Mouse (Mus musculus) urinary bladder, postnatal 36 days (tissue): ENCODE results near the gene Gcnt7.

ENCODE experiments used
- DNase-seq, 2 experiments: peaks; one replicate each; pipeline ENCODE4 v3.0.0; 2022; ENCODE audit warnings: low spot score in 2 of 2, mixed read lengths in 1 of 2

The Gcnt7 gene

GRCm38 (mm10) chr2:172458496-172458895, at the start of gene Gcnt7:
Gene Gcnt7, minus strand, starts transcription at chr2:172458596.
- DNase-seq, result no peak

DNA sequence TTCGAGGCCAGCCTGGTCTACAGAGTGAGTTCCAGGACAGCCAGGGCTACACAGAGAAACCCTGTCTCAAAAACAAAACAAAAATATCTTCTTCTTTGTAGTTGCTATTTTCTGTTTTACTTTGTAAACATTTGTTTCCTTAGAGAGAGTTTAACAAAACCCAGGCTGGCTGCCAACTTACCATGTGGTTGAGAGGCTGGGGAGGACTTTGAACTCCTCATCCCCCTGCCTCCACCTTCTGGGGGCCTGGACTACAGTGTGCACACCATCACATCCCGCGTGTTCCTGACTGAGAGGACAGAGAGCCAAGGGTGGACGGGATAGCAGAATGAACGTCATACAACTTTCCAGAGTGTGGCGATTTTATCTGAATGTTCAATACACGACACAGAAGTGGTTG, 47.7 kb upstream of the Gcnt7 start:
- DNase-seq, result no peak

GRCm38 (mm10) chr2:172502168-172502567, 43.8 kb upstream of the Gcnt7 start:
- DNase-seq, result no peak

DNA sequence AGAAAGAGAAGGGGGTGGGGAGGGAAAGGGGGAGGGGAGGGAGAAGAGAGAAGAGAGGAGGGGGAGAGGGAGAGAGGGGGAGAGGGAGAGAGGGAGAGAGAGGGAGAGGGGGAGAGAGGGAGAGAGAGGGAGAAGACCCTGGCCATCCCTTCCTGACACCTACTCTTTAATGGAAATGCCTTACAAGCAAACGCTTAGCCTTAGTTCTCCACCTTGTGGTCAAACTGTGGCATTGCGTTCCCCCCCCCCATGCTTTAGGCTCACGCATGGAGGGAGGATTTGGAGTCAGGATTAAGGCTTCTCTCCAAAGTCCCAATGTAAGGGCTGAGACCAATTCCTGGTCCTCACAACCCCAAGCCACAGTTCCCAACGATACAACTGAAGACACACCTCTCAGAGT, 42.9 kb upstream of the Gcnt7 start:
- DNase-seq, result no peak

- no peak for DNase-seq
Observed at GRCm38 (mm10) chr2:172500752-172501316, 42.4 kb upstream of the Gcnt7 start.

- no peak for DNase-seq
Observed at GRCm38 (mm10) chr2:172498823-172499222, 40.4 kb upstream of the Gcnt7 start.

- DNase-seq, result no peak
Observed at GRCm38 (mm10) chr2:172496736-172497345, 38.4 kb upstream of the Gcnt7 start.

DNA sequence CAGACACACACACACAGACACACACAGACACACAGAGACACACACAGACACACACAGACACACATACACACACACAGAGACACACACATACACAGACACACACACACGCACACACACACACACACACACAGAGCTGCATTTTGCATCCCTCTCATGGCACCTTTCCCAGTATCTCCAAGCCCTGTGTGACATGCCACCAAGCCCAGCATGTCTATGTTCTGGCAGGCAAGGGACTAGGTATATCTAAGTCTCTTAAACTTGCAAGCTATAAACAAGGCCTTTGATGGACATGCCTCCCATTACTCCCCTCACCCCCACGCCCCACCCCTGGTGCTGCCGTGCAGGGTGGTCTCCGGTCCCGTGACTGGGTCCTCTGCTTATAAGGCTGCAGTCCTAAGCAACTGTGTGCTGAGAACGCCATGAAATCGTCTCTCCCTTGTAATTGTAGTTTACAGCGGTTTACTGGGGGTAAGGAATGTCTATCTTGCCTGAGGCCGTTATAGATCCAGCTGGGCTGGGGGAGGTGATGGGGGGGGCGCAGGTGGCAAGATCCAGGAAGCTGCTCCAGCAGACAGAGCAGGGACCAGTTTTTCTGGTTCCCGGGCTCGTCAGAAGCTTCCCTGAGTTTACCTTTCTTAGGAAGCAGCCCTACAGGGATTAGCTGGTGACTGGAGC, 26.4 kb upstream of the Gcnt7 start:
- no peak for DNase-seq

GRCm38 (mm10) chr2:172483766-172484413, 25.5 kb upstream of the Gcnt7 start:
- DNase-seq, result no peak

- no peak for DNase-seq
Observed at GRCm38 (mm10) chr2:172481654-172482385, 23.4 kb upstream of the Gcnt7 start.

DNA sequence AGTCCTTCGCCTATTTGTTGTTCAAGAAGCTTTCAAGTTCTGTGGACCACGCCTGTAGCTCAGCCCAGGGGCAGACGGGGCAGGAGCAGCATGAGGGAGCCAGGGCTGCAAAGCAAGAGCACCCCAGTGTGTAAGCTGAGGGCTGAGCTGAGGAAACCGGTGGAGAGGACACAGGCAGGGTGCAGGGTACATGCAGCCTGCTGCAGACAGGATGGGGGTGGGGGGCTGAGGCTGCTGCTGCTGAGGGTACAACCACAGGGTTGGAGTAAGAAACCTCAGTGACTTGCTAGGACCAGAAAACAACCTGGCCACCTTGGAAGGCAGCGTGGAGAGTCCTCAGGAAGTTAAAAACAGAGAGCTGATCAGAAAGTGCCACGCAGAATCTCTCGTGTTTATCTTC, 21.9 kb upstream of the Gcnt7 start:
- no peak for DNase-seq

- DNase-seq, result no peak
Observed at GRCm38 (mm10) chr2:172477860-172478259, 19.5 kb upstream of the Gcnt7 start.

DNA sequence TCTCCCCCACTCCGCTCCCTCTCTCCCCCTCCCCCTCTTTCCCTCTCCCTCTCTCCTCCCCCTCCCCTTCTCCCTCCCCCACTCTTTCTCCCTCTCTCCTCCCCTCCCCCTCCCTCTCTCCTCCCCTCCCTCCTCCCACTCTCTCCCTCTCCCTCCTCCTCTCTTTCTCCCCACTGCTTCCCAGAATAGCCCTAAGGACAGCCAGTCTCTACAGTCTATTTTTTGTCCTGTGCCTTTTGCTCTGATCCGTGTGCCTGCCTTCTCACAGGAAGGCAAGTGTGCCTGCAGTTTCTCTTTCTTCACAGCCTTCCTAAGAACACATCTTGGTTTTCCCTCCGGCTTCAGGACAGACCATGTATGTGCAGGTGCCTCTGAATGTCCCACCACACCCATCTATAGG, 19.0 kb upstream of the Gcnt7 start:
- no peak for DNase-seq

DNA sequence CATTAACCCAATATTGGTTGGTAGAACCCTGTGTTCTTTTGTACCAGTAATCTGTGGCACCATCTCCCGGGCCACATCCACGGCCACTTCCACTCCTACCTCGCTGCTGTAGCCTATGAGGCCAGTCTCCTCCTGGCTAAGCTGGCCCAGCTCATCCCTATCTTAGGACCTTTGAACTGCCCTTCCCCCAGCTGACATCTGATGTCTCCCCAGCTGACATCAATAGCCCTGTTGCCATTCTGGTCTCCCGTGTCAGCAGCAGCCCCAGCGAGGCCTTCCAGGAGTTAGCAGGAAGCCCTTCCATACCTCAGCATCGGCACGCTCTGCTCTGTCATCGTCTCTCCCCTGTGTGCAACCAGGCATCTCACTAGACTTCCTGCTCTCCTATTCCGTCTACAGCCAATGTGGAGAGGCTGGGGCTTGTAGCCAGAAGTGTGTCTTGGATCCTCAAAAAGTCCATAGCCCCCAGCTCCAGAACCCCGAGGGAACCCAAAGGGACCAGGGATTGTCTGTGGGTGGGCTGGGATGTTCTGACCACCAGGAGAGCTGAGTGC, 18.4 kb upstream of the Gcnt7 start:
- DNase-seq, result no peak

DNA sequence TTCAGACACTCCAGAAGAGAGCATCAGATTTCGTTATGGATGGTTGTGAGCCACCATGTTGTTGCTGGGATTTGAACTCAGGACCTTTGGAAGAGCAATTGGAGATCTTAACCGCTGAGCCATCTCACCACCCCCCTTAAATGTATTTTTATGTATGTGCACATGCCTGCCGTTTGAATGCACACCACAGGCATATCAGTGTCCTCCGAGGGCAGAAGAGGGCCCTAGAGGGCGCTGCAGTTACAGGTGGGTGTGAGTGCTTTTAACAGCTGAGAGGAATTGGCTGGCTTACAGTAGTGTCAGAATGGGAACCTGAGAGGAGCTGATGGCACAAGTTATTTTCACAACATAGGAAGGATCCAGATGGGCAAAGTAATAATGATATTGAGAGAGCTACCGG, 16.6 kb upstream of the Gcnt7 start:
- DNase-seq, result peak in 1 of 2 experiments; percentile 24

- DNase-seq, result peak in 1 of 2 experiments; percentile 20
Observed at GRCm38 (mm10) chr2:172473591-172473990, 15.2 kb upstream of the Gcnt7 start.

DNA sequence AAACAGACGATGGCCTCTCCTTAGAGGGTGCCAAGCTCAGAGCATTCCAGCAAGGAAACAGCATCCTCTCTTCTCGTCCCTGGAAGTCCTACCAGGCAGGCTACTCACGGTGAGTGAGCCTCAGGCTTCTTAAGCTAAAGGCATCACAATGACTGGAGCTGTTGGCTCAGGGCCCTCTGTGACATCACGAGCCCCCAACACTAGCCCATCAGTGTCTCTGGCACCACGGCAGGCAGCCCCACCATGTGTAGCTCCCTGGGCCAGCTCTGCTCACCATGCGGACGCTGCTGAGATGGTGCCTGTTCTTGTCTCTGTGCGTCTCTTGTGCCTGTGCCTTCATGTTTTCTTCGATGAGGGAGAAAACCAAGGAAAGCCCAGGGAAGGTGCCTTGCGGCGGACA, 13.9 kb upstream of the Gcnt7 start, which contains the start of gene Fam209:
Gene Fam209, plus strand, starts transcription at position 203 of the 400 bp plus-strand sequence.
- DNase-seq, result no peak

GRCm38 (mm10) chr2:172468346-172468819, 10.0 kb upstream of the Gcnt7 start:
- peak in 1 of 2 experiments; percentile 20 for DNase-seq

GRCm38 (mm10) chr2:172467206-172467605, 8.8 kb upstream of the Gcnt7 start:
- DNase-seq, result no peak

- DNase-seq, result no peak
Observed at GRCm38 (mm10) chr2:172466427-172467132, 8.2 kb upstream of the Gcnt7 start.

DNA sequence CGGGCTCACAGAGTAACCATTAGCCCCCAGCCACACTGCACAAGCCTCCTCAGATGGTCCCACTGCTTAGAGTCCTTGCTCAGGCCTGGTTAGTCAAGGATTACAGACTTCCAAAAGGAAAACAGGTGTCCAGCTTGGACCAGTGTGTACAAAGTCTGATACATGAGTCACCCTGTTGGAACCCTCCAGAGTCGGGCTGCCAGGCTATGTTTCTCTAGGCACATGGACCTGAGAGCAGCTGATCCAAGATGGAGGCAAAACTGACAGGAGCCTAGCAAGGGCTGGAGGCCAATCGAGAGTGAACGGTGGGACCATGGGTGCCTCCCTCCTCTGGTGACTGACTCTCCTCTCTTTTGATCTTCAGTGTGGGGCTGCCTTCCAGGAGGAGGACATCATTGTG, 4.4 kb upstream of the Gcnt7 start:
- no peak for DNase-seq
